Mouse (Mus musculus) E14TG2a.4 (cell line): ENCODE measurements around the gene Gm9837.

Experiments used
- CTCF ChIP-seq: conservative IDR thresholded peaks from 2 replicates; pipeline ENCODE4 v1.5.1; 2014; ENCODE audit warnings: low read length
- NANOG ChIP-seq: IDR thresholded peaks from 2 replicates; pipeline ENCODE4 v1.6.1; 2014; ENCODE audit warnings: borderline replicate concordance, low read length, mixed read lengths

DNA sequence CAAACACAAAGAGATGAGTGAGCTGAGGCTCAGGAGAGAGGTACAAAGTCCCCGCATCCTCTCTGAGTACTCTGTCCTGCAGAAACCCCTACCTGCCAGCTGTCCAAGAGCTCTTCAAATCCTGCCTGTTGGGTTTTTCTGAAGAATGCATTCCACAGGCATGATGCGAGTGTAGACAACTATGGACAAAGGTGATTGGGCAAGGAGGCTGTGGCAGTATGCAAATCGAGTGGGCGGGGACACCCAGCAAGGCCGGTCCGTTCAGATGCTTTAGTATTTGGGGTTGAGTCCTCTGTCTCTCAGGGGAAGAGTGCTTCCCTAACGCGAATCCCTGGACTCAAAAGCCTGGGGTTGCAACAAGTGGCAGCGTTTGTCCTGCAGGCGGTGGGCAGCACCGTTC is 30.3 kb upstream of the Gm9837 start:
- TF ChIP-seq CTCF (no peak), NANOG (no peak)
